Mouse (Mus musculus): Measurements from ENCODE around the gene Mamstr.

The Mamstr gene

DNA sequence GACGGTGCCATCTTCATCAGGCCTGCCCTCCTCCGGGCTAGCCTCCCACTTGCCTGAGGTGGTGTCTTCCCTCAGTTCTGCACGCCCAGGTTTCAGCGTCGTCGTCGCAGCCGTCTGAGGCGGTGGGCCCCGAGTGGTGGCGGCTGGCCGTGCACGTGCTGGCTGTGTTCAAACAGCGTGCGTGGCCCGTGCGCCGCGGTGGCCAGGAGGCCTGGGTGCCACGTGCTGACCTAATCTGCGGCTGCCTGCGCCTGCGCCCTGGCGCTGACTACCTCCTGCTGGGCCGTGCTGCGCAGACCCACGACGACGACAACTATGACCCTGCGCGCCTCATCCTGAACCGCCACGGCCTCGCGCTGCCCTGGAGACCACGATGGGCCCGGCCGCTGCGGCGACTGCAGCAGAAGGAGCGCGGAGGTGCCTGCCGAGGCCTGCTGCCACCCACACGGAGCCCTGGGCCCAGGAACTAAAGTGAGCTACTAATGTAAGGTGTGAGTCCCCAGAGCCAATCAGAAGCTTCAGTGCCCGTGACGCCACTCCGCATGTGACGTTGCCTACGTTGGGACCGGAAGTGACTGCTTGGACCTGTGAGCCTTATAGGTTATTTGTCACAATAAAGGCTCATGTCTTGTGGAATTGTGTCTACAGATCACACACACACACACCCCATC lies 54.3 kb downstream of the Mamstr start, which contains the start of gene Sec1:
TSS of gene Sec1 (minus strand) at position 482 of the 671 bp plus-strand sequence.
- no peak for DNase-seq

- DNase-seq, result no peak
These were observed 55.3 kb downstream of the Mamstr start for GRCm38 (mm10) chr7:45695098-45695497.
